Mouse (Mus musculus): ENCODE data around the gene Utp15. TPM values are rescaled to one million over a fixed set of nuclear protein-coding genes. Genes with fewer than 3 reads are reported as not detected.
A peak's percentile ranks its signal among the peaks of the same experiment; 100 is the strongest.

Gene Utp15
- polyA plus RNA-seq, 1 experiment from 2014 or later: 19.9 TPM

- Histone ChIP-seq H3K9me3 (replicated peaks; ENCODE audit: low read length) (no peaks in the 10 kb centered on the region), H3K9ac (ENCODE audit: low read depth, low read length) (no peak overlapping the region), H3K4me1 (replicated peaks; ENCODE audit: insufficient read depth, low read length) (no peaks in the 10 kb centered on the region), H3K27ac (no peak overlapping the region), H3K27me3 (ENCODE audit: insufficient read depth, low read length) (no peaks in the 10 kb centered on the region), H3K36me3 (ENCODE audit: insufficient read depth, low read length) (no peaks in the 10 kb centered on the region), H3K4me2 (ENCODE audit: low read length) (no peak overlapping the region), H3K4me3 (replicated peaks; ENCODE audit: low read depth, low read length) (no peak overlapping the region)
- no peak for ATAC-seq (replicated peaks; ENCODE audit: low FRiP score, low read depth)
- DNase-seq (ENCODE audit: low spot score): no peak
- TF ChIP-seq CTCF (IDR thresholded peaks at IDR 0.05; ENCODE audit: low read depth): no peak
- 77% methylated on average over 12 of the region's 12 CpGs for WGBS
Measured at GRCm38 (mm10) chr13:98280990-98281650, 18.3 kb upstream of the Utp15 start.

- ATAC-seq (replicated peaks; ENCODE audit: low FRiP score, low read depth) (no peak), DNase-seq (ENCODE audit: low spot score) (no peak)
- Histone ChIP-seq H3K4me3 (replicated peaks; ENCODE audit: low read depth, low read length) (no peak within 1 kb of the TSS), H3K4me1 (replicated peaks; ENCODE audit: insufficient read depth, low read length) (no peaks in the 10 kb centered on the region), H3K9ac (ENCODE audit: low read depth, low read length) (no peak within 1 kb of the TSS), H3K27ac (no peak within 1 kb of the TSS), H3K9me3 (replicated peaks; ENCODE audit: low read length) (no peaks in the 10 kb centered on the region), H3K36me3 (ENCODE audit: insufficient read depth, low read length) (0 out of 2 replicates have a peak, but pooled peaks cover 4% of the 10 kb centered on the region), H3K27me3 (ENCODE audit: insufficient read depth, low read length) (no peaks in the 10 kb centered on the region), H3K4me2 (ENCODE audit: low read length) (no peak within 1 kb of the TSS)
- 88% methylated on average over 5 of the region's 5 CpGs for WGBS
- no peak for TF ChIP-seq CTCF (IDR thresholded peaks at IDR 0.05; ENCODE audit: low read depth)
Measured at GRCm38 (mm10) chr13:98279686-98280085, 16.8 kb upstream of the Utp15 start, which contains the start of gene Gm21976. TSS of gene Gm21976 (plus strand) at chr13:98279887.

GRCm38 (mm10) chr13:98277501-98277900 is 14.7 kb upstream of the Utp15 start:
- no peaks in the 10 kb centered on the region for H3K9me3 ChIP-seq (replicated peaks; ENCODE audit: low read length)
- WGBS: 89% methylated on average over 2 of the region's 2 CpGs
- no peak for DNase-seq (ENCODE audit: low spot score)
- peaks cover 20% of the 10 kb centered on the region for H3K36me3 ChIP-seq (ENCODE audit: insufficient read depth, low read length)
- H3K4me1 ChIP-seq (replicated peaks; ENCODE audit: insufficient read depth, low read length): no peaks in the 10 kb centered on the region
- no peak overlapping the region for H3K9ac ChIP-seq (ENCODE audit: low read depth, low read length)
- no peak overlapping the region for H3K4me3 ChIP-seq (replicated peaks; ENCODE audit: low read depth, low read length)
- H3K4me2 ChIP-seq (ENCODE audit: low read length): no peak overlapping the region
- H3K27me3 ChIP-seq (ENCODE audit: insufficient read depth, low read length): no peaks in the 10 kb centered on the region
- ATAC-seq (replicated peaks; ENCODE audit: low FRiP score, low read depth): no peak
- TF ChIP-seq CTCF (IDR thresholded peaks at IDR 0.05; ENCODE audit: low read depth): peak; percentile 41
- H3K27ac ChIP-seq: no peak overlapping the region

- H3K27ac ChIP-seq: no peak overlapping the region
- ATAC-seq (replicated peaks; ENCODE audit: low FRiP score, low read depth) (no peak), DNase-seq (ENCODE audit: low spot score) (no peak)
- WGBS: 91% methylated on average over 7 of the region's 7 CpGs
- no peak overlapping the region for H3K9ac ChIP-seq (ENCODE audit: low read depth, low read length)
- H3K4me1 ChIP-seq (replicated peaks; ENCODE audit: insufficient read depth, low read length): no peaks in the 10 kb centered on the region
- no peak for TF ChIP-seq CTCF (IDR thresholded peaks at IDR 0.05; ENCODE audit: low read depth)
- H3K4me3 ChIP-seq (replicated peaks; ENCODE audit: low read depth, low read length): no peak overlapping the region
- no peaks in the 10 kb centered on the region for H3K27me3 ChIP-seq (ENCODE audit: insufficient read depth, low read length)
- H3K9me3 ChIP-seq (replicated peaks; ENCODE audit: low read length): no peaks in the 10 kb centered on the region
- H3K4me2 ChIP-seq (ENCODE audit: low read length): no peak overlapping the region
- peaks cover 31% of the 10 kb centered on the region for H3K36me3 ChIP-seq (ENCODE audit: insufficient read depth, low read length)
Measured at GRCm38 (mm10) chr13:98276253-98276652, 13.4 kb upstream of the Utp15 start.

GRCm38 (mm10) chr13:98275646-98276045 is 12.8 kb upstream of the Utp15 start:
- ATAC-seq (replicated peaks; ENCODE audit: low FRiP score, low read depth) (no peak), DNase-seq (ENCODE audit: low spot score) (no peak)
- H3K4me3 ChIP-seq (replicated peaks; ENCODE audit: low read depth, low read length): no peak overlapping the region
- no peak overlapping the region for H3K4me2 ChIP-seq (ENCODE audit: low read length)
- peaks cover 35% of the 10 kb centered on the region for H3K36me3 ChIP-seq (ENCODE audit: insufficient read depth, low read length)
- no peaks in the 10 kb centered on the region for H3K9me3 ChIP-seq (replicated peaks; ENCODE audit: low read length)
- H3K4me1 ChIP-seq (replicated peaks; ENCODE audit: insufficient read depth, low read length): no peaks in the 10 kb centered on the region
- H3K27ac ChIP-seq: no peak overlapping the region
- no peak for TF ChIP-seq CTCF (IDR thresholded peaks at IDR 0.05; ENCODE audit: low read depth)
- H3K27me3 ChIP-seq (ENCODE audit: insufficient read depth, low read length): no peaks in the 10 kb centered on the region
- H3K9ac ChIP-seq (ENCODE audit: low read depth, low read length): no peak overlapping the region
- WGBS: 79% methylated on average over 4 of the region's 4 CpGs

GRCm38 (mm10) chr13:98274023-98274422 is 11.2 kb upstream of the Utp15 start:
- 87% methylated on average over 9 of the region's 9 CpGs for WGBS
- Histone ChIP-seq H3K9me3 (replicated peaks; ENCODE audit: low read length) (no peaks in the 10 kb centered on the region), H3K9ac (ENCODE audit: low read depth, low read length) (no peak overlapping the region), H3K36me3 (ENCODE audit: insufficient read depth, low read length) (peaks cover 35% of the 10 kb centered on the region), H3K27ac (no peak overlapping the region), H3K4me1 (replicated peaks; ENCODE audit: insufficient read depth, low read length) (no peaks in the 10 kb centered on the region), H3K27me3 (ENCODE audit: insufficient read depth, low read length) (no peaks in the 10 kb centered on the region), H3K4me2 (ENCODE audit: low read length) (no peak overlapping the region), H3K4me3 (replicated peaks; ENCODE audit: low read depth, low read length) (no peak overlapping the region)
- ATAC-seq (replicated peaks; ENCODE audit: low FRiP score, low read depth) (no peak), DNase-seq (ENCODE audit: low spot score) (no peak)
- TF ChIP-seq CTCF (IDR thresholded peaks at IDR 0.05; ENCODE audit: low read depth): no peak

Measured in kidney, postnatal 0 days (tissue).